Mouse (Mus musculus) cerebellum, postnatal 25 days (tissue): ENCODE data around the gene Olfr1156.

Source experiments
- DNase-seq, 2 experiments: peaks; one replicate each; pipeline ENCODE4 v3.0.0; 2021; ENCODE audit warnings: mixed read lengths in 2 of 2

Gene Olfr1156

DNA sequence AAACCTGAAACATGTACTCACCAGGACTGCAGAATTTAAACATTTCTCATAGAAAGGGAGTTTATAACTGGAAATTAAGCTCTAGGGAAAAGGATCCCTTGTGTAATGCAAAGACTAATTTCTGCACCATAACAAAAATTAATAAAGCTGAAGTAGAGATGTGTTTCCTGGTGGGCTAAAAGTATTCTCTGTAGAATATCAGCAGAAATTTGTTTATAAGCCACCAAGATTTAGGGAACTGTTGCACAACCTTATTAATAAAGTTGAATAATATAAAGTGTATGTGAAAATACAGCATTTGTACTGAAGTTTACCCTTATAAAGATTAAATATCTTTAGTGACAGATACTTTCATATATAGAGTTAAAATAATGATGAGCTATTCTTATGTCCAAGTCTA, at the start of gene Olfr1156:
TSS of gene Olfr1156 (minus strand) at position 101 of the 400 bp plus-strand sequence.
- DNase-seq = no peak

DNA sequence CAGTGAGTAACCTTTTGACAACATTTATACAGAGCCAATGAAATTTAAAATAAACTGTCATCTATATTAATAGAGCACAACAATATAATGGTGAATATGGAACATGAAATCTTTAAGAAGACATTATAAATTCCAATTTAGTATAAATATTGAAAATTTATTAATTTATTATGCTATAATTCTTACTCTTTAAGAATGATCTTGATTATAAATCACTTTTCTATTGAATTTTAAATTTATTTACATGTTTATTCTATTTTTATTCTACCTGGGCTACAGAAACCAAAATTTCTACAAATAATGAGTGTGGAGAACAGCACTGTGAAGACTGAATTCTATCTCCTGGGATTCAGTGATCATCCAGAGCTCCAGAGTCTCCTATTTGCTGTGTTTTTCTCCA, 36.9 kb upstream of the Olfr1156 start, which contains the start of gene Olfr1158:
TSS of gene Olfr1158 (plus strand) at position 301 of the 400 bp plus-strand sequence.
- no peak for DNase-seq

DNA sequence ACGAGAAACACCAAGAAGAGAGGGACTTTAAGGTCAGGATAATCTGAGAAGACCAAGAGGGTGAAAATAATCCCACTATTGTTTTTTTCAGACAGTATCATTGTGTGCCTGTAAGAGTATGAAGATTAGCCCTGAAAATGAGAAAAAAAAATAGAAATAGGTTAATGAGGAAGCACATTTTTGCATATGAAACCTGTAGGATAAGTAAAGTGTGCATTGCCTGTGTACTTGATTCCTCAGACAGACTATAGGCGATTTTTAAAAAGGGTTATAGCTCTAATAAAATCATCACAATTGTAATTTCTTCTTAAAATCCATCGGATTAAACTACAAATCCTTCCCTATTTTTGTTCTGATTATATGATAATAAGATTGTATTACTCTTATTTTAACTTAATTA, 21.7 kb upstream of the Olfr1156 start, which contains the start of gene Olfr74:
TSS of gene Olfr74 (minus strand) at position 101 of the 400 bp plus-strand sequence.
- DNase-seq = no peak

DNA sequence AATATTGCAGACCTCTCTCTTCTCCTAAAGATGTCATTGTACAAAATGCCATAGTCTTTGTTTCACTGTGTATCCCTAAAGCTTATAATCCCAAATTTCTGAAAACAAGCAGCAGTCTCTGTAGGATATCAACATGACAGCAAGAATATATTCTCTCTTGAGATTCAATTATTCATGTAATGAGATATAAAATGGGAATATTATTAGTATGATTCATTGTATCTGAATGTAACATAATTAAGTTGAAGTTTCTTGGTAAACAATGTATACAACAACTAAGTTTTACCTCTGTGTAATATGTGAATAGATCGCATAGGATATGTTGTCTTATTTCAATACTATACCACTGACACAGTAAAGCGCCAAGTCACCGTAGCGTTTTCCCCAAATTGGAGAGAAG, 15.3 kb upstream of the Olfr1156 start, which contains the start of gene Olfr1157:
TSS of gene Olfr1157 (minus strand) at position 101 of the 400 bp plus-strand sequence.
- no peak for DNase-seq

DNA sequence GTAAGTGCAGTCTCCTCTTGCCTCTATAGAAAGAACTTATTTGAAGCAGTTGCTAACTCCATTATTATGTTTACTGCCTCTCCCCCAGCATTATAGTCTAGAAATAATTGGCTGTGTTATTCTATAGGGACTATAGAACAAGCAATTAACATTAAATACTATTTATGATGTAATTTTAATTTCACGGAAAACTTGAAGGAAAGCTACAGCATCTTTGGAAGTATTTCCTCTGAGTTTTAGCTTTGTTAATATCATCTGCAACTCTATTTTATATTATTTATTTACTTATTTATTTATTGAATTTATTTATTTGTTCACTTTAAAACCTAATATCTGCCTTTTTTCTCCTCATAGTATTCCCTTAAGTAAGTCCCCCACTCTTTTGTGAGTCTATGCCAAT, 7.9 kb downstream of the Olfr1156 start, which contains the start of gene Olfr1155:
TSS of gene Olfr1155 (minus strand) at position 101 of the 400 bp plus-strand sequence.
- DNase-seq = no peak

DNA sequence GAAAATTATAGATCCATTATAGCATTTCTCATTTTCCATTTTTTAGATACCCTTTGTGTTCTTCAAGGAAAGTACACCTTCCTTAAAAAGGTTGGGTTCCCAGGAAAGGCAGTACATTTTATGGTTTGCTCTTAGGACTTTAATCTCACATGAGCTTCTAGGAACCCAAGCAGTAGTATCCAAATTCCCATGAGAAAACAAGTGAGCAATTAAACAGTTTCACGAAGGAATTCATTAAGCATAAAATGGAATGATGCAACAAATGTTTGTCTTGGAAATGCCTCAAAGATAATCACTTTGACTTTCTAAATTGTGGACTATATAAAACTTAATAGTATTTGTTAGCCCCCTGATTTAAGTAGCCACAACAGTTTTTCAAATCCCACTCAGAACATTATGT, 47.8 kb downstream of the Olfr1156 start, which contains the start of gene Olfr1154:
TSS of gene Olfr1154 (minus strand) at position 101 of the 400 bp plus-strand sequence.
- no peak for DNase-seq
